In the genomic region with DNA sequence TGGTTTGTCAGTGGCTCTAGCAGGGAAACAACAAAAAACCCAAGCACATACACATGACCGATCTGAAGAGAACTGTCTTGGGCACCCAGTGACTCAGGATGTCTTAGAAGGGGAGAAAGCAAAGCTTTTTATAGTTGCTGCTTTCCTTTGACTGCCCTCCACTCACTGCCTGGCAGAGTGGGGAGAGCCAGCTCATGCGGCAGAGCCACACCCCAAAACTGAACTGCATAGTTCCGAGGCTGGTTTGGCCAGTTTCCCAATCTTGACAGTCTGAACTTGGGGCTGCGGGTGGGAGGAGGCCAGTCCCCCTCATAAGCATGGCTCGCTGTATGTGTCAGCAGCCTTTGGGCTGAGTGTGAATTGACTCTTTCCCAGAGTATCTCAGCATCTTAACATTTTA, we compare ENCODE assay signal across 9 mouse cellular contexts. TPM values are rescaled to one million over a fixed set of nuclear protein-coding genes. Genes with fewer than 3 reads are reported as not detected.
DNase-seq lines count a peak whose midpoint lies in the region; ATAC-seq and TF ChIP-seq lines count a peak whose summit lies in the region.
"Had no signal": no experiment of that assay in that cellular context is flagged by ENCODE, and none has a peak within 500 bp of the region (broad histone marks: within the 10 kb centered on the region; RNA-seq: fewer than 3 reads in every experiment).

No protein-coding gene starts in this region.

- no peak overlapping the region for H3K4me2 ChIP-seq in heart, embryonic 13.5 days
- H3K4me2 ChIP-seq in liver, embryonic 12.5 days: peak overlapping the region; percentile 5
- H3K4me2 ChIP-seq: limb, embryonic 12.5 days had no signal

- no peaks in the 10 kb centered on the region for H3K27me3 ChIP-seq in heart, embryonic 13.5 days (replicated peaks)
- no peaks in the 10 kb centered on the region for H3K27me3 ChIP-seq in liver, embryonic 12.5 days (replicated peaks)
- H3K27me3 ChIP-seq: limb, embryonic 12.5 days had no signal

- 25% methylated on average over 5 of the region's 5 CpGs for WGBS in heart, embryonic 13.5 days
- 20% methylated on average over 5 of the region's 5 CpGs for WGBS in liver, embryonic 12.5 days (ENCODE audit: insufficient replicate concordance)

- TF ChIP-seq CTCF in cortical plate, adult 2 months (IDR thresholded peaks at IDR 0.05; ENCODE audit: extremely low read depth, insufficient read depth, low read length): no peak

- no peak overlapping the region for H3K4me3 ChIP-seq in heart, embryonic 13.5 days
- no peak overlapping the region for H3K4me3 ChIP-seq in cortical plate, adult 2 months (ENCODE audit: insufficient read depth, low read length)
- no peak overlapping the region for H3K4me3 ChIP-seq in liver, embryonic 12.5 days
- H3K4me3 ChIP-seq: limb, embryonic 12.5 days had no signal

- peaks cover 42% of the 10 kb centered on the region for H3K36me3 ChIP-seq in heart, embryonic 13.5 days
- H3K36me3 ChIP-seq in liver, embryonic 12.5 days: peaks cover 42% of the 10 kb centered on the region

- no peak for ATAC-seq in heart, embryonic 13.5 days (ENCODE audit: extremely low read depth, insufficient number of reproducible peaks, low FRiP score, low TSS enrichment)
- ATAC-seq in liver, embryonic 12.5 days: peak; percentile 35; the same call in 1 of the 2 replicates
- peak; percentile 36; the same call in 1 of the 2 replicates for ATAC-seq in neutrophil, adult 5-6 weeks (ENCODE audit: extremely low read depth, insufficient number of reproducible peaks, low FRiP score, poor library complexity, severe bottlenecking)

- peak overlapping the region; percentile 40 for H3K27ac ChIP-seq in heart, embryonic 13.5 days (replicated peaks)
- H3K27ac ChIP-seq in cortical plate, adult 2 months (ENCODE audit: insufficient read depth, low read length): 0 out of 2 replicates have a peak overlapping the region, but pooled peaks have one; percentile 2
- H3K27ac ChIP-seq in liver, embryonic 12.5 days: peak overlapping the region; percentile 31; the same call in 1 of the 2 replicates
- H3K27ac ChIP-seq: limb, embryonic 12.5 days had no signal

- intact Hi-C loops in heart, postnatal 14 days (cut with DNase I): no loop called here

- DNase-seq in heart, postnatal 14 days: no peak
- DNase-seq in 3T3-L1 (ENCODE audit: low read depth, low spot score): peak; percentile 91
- no peak for DNase-seq in thymus, adult 18-20 months
- DNase-seq in gastrocnemius, adult 8-10 months (ENCODE audit: low spot score in 2 of 2): no peak

- peaks cover 27% of the 10 kb centered on the region for H3K4me1 ChIP-seq in heart, embryonic 13.5 days
- peaks cover 7% of the 10 kb centered on the region for H3K4me1 ChIP-seq in cortical plate, adult 2 months (ENCODE audit: control insufficient read depth, insufficient read depth, low read length)
- peaks cover 58% of the 10 kb centered on the region for H3K4me1 ChIP-seq in liver, embryonic 12.5 days

- no peak overlapping the region for H3K9ac ChIP-seq in heart, embryonic 13.5 days
- 0 out of 2 replicates have a peak overlapping the region, but pooled peaks have one; percentile 4 for H3K9ac ChIP-seq in liver, embryonic 12.5 days
- H3K9ac ChIP-seq: limb, embryonic 12.5 days had no signal

- TF ChIP-seq POLR2A in cortical plate, adult 2 months (IDR thresholded peaks at IDR 0.05; ENCODE audit: extremely low read depth, insufficient read depth, low read length): peak; percentile 27; the same call in 1 of the 2 replicates

- 0 out of 2 replicates have a peak, but pooled peaks cover 3% of the 10 kb centered on the region for H3K9me3 ChIP-seq in heart, embryonic 13.5 days
- H3K9me3 ChIP-seq in liver, embryonic 12.5 days (replicated peaks): no peaks in the 10 kb centered on the region

RNA-seq across cellular contexts. Expression of a gene that starts 11.7 kb away (rescaled TPM):
- polyA plus RNA-seq in heart, embryonic 13.5 days (2015; fragmentation: Nextera tagmentation; extraction: Ambion mirVana): 821 and 849 TPM in 2 replicates
- 100 to 1,000 TPM; 282 to 334 TPM for total RNA-seq in heart, postnatal 14 days (2021)
- polyA plus RNA-seq in cortical plate, adult 2 months (2012; rRNA removed): 1,823 and 1,842 TPM in 2 replicates
- 739 and 779 TPM in 2 replicates for polyA plus RNA-seq in liver, embryonic 12.5 days (2016; fragmentation: Nextera tagmentation; extraction: Ambion mirVana)
- 524 and 677 TPM in 2 replicates for total RNA-seq in neutrophil, adult 5-6 weeks (2017)
- total RNA-seq in gastrocnemius, adult 8-10 months (2022): 100 to 1,000 TPM; 532 to 601 (median 581) TPM

RNA-seq across cellular contexts. Expression of a gene that starts 51.5 kb away (rescaled TPM):
- 7.8 and 8.9 TPM in 2 replicates for polyA plus RNA-seq in heart, embryonic 13.5 days (2015; fragmentation: Nextera tagmentation; extraction: Ambion mirVana)
- 10 to 100 TPM in 1 of 2 experiments, 1 to 10 TPM in 1; 8.4 to 11.9 TPM for total RNA-seq in heart, postnatal 14 days (2021)
- polyA plus RNA-seq in cortical plate, adult 2 months (2012; rRNA removed): 11.8 and 12.3 TPM in 2 replicates
- polyA plus RNA-seq in liver, embryonic 12.5 days (2016; fragmentation: Nextera tagmentation; extraction: Ambion mirVana): 6.9 and 8.6 TPM in 2 replicates
- total RNA-seq in neutrophil, adult 5-6 weeks (2017): 29.8 and 32.6 TPM in 2 replicates
- total RNA-seq in gastrocnemius, adult 8-10 months (2022): 10 to 100 TPM in 2 of 4 experiments, 1 to 10 TPM in 2; 5.9 to 11.3 (median 9.4) TPM
